Mouse (Mus musculus) liver, postnatal 0 days (tissue): Measurements from ENCODE around the gene Herc1.
A peak's percentile ranks its signal among the peaks of the same experiment; 100 is the strongest.

ENCODE experiments used
- CTCF ChIP-seq: sonication (generic); IDR thresholded peaks from 2 replicates; pipeline ENCODE4 v1.5.1; 2016; ENCODE audit warnings: antibody characterized with exemption, low read depth
- EP300 ChIP-seq: IDR thresholded peaks from 2 replicates; pipeline ENCODE4 v1.6.1; 2016; ENCODE audit warnings: antibody characterized with exemption, low read depth, mild to moderate bottlenecking

GRCm38 (mm10) chr9:66373432-66373831, 23.2 kb downstream of the Herc1 start:
- TF ChIP-seq CTCF: peak; percentile 42; the same call in 1 of the 2 replicates
- TF ChIP-seq EP300: no peak
